Mouse (Mus musculus): Measurements from ENCODE around the gene Tspan18.

- no peak for TF ChIP-seq CTCF (IDR thresholded peaks at IDR 0.05; ENCODE audit: borderline replicate concordance, extremely low read depth, insufficient read depth, insufficient read length)
- TF ChIP-seq POLR2A (IDR thresholded peaks at IDR 0.05; ENCODE audit: borderline replicate concordance, extremely low read depth, insufficient read depth, insufficient read length, poor library complexity, severe bottlenecking), result no peak
Measured at GRCm38 (mm10) chr2:93360310-93360709, 26.0 kb upstream of the Tspan18 start.

Measured in brain, embryonic 14.5 days (tissue).